Mouse (Mus musculus) testis, postnatal 14 days (tissue): ENCODE data around the gene Pgf.

Source experiments
- DNase-seq: peaks from one replicate; pipeline ENCODE4 v3.0.0; 2021; ENCODE audit warnings: low spot score

The Pgf gene

DNA sequence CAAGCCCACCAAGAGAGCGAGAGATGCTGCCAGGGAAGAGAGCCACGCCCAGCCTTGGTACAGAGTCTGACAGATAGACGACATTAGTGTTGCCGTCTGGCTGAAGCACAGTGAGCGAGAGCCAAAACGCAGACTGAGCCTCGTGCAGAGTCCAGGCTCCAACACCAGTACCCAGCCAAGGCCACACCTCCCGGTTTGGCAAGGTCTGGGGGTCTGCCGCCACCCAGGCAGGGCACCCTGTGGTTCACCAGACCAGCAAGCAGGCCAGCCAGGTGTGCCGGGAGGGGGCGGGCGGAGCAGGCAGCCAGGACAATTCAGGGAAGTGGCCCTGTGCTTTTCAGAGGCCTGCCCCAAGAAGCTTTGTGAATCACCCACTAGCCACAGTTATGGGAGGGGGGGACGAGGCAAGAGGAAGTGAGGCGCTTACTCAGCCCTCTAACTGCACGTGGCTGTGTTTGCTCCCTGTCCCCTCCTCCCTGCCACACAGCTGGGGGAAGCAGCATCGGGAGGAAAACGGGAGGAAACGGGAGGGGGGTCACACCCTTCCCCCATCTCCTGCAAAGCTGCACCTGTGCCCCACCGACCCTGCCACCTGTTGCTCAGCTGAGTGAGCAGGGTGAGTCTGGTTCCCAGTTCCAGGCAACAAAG, 15.0 kb upstream of the Pgf start:
- DNase-seq, result no peak

DNA sequence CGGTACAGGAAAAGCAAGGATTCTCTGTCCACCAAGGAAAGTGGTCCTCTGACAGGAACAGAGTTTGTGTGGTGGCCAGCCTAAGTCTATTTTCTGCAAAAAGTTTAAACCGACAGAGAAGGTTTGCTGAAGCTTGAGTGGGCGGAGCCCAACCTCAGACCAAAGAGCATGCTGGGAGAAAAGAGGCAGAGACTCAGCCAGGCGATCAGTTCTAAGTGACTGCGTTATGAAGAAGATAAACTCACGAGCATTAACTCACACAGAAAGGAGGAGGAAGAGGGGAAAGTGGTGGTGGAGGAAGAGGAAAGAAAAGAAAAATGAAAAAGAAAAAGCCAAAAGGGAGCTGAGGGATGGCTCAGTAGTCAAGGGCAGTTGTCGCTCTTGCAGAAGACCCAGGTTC, 12.7 kb upstream of the Pgf start:
- DNase-seq, result no peak

DNA sequence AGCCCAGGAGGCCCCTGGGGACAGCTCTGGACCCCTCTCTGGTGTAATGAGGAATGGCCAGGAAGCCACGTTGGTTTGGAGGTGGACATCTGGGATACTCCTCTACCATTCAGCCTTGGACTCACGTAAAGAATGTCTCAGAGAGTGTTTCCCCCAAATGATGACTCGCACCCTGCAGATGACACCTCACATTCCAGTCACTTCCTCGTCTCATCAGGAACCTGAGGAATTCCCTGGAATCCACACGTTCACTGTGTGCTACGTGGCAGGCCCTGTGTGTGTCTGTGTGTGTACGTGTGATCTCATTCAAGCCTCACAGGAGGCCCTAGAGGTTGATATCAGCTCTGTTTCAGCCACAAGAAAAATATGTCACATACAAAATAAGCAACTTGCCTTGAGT, 8.8 kb upstream of the Pgf start:
- no peak for DNase-seq

DNA sequence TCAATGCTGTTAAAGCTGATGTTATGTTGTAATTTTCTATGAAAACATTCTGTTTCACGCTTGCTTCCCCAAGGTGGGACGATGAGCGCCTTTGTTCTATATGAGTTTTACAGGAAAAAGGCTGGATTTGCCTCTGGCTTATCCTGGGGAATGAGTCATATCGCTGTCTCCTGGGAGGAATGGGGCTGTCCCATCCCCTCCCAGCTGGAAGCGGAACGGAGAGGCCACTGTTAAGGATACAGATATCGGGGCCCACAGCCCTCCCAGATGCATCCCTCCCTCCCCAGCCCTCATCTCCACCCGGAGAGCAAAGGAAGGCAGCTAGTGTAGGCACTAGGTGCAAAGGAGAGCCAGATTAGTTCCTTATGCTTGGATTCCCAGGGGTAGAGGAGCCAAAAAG, 8.2 kb upstream of the Pgf start:
- DNase-seq, result no peak

DNA sequence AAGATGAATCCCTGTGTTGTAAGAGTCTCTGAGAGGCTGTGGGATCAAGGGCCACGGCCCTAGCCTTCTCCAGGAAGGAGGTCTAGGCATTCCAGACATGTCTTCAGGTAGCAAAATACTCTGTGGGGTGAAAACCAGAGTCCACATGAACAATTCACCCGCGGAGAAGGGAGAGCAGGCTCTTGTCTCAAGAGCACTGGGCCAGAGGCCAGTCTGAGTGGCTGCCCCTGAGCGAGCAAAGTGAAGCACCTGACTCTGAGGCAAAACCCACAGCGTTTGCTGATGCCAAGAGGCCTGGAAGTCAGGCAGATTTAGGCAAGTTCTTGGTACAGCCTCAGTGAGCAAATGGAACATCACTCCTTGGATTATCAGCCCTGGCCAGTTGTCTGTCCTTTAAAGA, 6.5 kb upstream of the Pgf start:
- DNase-seq, result no peak

DNA sequence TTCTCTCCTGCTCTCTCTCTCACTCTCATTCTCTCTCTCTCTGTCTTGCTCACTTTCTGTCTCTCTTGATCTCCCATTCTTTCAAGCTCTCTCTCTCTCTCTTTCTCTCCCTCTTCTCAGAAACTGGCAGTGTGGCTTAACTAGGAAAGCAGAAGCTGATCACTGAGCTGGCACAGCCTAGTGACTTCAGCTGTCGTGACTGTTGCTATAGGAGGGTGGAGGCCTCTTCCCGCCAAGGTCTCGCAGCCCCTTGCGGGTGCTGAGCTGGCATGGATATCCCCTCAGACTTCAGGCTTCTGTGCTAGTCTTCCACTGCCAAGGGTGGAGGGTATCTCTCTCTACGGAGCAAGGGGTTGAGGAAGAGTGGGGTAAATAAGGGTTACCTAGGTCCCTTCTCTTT, 5.3 kb upstream of the Pgf start:
- DNase-seq, result no peak

DNA sequence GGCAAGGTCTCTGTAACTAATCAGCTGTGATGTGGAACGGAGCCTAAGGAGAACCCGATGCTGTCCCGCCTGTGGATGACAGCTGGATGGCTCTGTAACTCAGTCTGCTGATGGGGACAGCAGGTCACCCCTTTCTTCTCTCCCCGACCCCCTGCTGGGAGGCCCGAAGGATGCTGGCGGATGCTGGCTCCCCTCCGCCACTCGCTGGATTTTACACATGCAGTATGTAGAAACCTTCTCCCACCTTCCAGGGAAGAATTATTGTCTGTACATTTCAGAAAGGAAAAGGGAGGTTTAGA, 4.7 kb upstream of the Pgf start:
- DNase-seq, result no peak

DNA sequence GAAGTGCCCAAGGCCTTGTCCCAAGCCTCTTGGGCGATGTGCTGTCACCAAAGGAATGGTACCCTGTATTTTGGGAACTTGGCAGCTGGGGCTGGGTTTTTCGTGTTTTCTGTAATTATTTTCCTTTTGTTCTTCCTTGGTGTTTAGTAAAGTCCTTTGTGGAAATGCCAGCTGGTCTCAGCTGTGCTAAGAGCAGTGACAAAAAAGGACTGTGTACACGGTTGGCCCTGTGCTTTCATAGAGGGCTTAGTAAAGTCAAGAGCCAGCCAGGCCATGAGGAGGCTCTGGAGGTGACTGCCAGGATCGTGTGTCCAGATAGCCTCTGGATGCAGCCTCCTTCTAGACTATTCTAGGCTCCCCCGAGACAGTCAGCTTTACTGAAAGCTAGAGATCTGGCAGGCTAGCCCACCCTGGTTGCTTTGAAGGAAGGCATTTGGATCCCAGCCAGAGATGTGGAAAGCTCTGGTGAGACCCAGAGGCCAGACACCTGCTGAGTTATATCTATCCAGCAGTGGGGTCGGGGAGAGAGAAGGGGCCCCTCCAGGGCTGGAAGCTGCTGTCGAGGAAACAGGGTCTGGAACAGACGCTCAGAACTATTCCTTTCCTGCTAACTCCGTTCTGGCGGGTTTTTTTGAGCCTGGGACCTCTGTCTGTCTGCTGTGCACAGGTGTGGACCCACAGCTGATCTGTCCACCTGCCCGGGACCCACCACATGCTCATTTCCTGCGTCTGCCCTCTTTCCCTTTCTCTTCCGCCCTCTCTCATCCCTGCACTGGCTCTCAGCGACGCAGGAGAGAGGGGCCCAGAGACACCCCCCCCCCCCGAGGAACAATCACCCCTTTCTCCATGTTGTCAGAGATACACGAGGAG, 4.1 kb upstream of the Pgf start:
- no peak for DNase-seq

DNA sequence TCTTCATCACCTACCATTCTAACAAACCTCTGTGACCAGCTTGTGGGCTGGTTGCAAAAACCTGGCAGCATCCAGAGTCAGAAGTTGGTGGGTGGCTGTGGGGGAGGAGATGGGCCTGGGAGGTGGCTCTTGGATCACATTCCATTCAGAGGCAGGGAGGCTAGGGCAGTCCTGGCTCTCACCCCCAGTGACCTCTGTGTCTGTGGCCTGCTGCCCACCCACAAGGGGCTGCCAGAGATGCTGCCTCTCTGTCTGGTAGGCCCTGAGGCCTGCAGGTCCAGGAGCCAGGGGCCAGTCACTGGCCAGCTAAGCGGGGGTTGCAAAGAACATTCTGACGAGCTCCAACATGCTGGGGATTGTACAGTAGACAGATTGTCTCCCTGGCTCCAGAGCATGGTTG, 704 bp upstream of the Pgf start:
- no peak for DNase-seq

DNA sequence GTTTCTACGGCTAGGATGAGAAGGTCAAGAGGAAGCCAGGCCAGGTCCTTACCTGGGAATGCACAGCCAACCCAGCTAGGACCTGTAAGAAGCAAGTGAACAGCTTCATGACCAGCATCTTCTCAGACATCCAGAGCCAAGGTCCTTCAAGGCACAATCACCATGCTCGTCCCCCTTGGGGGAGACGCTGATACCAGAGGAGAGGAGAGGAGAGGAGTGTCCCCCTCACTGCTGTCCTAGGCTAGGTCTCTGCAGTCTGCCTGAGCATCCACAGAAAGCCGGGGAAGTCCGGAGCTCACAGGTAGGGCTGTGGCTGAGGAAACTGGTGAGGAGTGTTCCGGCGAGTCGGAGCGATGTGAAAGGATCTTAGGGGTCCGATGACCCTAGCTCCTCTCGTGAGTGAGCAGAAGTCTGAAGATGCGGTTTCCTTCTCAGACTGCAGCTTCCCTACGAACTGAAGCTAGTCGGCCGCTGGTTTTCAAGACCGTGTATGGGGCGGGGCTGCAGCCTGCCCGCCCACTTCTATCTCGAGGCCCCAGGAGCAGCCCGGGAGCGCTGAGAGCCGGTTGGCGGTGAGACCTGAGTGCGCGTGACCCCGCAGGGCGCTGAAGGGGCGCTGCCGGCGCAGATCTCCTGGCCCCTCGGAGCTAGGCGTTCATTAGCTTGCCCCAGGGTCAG, 605 bp downstream of the Pgf start:
- peak; percentile 60 for DNase-seq

DNA sequence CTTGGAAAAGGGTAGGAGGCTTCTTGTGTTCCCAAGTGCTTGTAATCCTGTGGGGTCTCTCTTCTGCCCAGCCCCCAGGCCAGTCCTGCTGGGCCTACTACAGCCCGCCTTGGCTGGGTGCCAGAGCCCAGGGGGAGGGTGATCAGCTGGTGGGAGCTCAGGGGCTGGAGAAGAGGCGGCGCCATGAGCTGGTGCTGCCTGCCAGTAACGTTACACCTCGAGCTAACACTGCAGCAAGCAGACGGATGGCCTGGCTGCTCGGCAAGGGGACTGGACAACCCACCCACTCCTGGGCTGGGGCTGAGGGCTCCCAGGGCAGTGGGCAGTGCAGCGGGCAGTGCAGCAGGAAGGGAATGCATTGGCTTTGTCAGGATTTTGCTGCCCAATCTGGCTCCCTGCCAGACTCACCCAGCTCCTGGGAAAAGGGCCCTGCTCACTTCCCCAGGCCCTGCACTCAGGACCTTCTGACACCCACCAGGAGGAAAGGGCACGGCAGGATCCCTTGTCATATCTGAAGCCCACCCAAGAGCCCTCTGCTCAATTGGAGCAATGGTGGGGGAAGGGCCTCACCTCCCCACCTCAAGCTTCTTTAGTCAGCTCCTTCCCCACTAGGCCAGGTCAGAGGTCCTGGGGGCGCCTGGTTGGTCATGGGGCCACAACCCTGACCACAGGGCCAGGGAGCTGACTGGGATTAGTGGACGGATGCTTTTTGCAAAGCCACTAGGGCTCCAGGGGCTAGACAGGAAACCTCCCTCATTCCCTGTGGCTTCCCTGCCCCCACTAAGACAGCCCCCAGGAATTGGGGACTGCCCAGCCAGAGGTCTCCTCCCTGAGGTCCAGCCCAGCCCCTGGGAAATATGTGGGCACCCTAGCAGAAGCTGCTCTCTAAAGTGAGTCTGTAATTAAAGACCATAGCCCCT, 1.4 kb downstream of the Pgf start:
- no peak for DNase-seq

DNA sequence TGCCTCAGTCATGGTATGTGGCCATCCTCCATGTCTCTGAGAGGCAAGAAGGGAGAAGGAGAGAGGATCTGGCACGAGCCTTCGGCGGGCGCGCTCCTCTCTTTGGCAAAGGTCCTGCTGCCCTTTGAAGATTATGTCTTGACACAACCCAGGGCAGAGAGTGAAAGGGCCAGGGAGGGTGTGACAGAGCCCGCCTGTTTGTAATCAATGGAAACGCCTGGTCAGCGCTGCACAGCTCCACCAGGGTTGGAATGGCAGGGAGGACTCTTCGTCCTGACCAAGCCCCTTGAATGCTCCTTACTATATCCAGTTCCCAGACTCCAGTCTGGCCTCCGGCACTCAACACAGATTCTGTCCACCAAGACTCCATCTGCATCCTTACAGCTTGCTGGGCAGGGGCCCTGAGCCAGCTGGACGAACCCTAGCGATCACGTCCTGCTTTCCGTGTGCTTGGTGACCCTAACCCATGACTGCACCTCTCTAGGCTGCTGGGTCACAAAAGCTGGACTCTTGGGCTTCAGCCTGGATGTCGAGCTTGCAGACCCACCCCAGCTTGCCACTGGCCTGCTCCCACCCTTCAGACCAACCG, 2.4 kb downstream of the Pgf start:
- DNase-seq, result no peak

DNA sequence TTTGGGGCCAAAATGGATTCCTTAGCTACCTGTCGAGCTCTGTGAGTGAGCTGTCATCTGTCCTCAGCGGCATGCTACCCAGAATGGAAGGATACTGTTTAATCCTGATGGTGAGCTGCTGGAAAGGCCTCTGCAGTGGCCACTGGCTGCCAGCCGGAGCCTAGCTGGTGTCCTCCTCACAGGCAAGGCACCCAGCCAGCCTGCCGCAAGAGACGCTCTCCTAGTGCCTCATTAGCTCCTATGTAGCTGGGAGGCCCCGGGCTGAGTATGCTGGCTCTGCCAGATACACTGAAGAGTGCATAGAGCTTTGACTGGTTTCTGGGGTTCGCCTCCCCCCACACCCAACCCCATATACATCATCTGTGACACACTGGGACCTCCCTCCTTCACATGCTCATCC, 3.6 kb downstream of the Pgf start:
- DNase-seq, result no peak

DNA sequence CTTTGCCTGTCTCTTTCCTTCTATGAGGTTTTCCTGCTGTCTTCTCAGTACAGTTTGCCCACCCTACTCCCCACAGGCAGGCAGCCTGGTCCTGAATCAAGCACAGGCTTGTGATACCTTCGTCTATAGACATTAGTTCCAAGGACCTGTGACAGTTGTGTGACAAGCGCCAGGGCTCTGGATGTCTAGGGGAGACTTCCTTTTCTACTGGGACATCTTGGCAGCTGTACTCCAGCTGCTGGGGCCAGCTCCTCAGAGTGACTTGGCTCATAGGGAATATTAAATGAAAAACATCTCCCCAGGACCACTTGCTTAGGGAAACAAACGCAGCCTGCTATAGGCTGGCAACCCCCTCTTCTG, 6.7 kb downstream of the Pgf start:
- no peak for DNase-seq

DNA sequence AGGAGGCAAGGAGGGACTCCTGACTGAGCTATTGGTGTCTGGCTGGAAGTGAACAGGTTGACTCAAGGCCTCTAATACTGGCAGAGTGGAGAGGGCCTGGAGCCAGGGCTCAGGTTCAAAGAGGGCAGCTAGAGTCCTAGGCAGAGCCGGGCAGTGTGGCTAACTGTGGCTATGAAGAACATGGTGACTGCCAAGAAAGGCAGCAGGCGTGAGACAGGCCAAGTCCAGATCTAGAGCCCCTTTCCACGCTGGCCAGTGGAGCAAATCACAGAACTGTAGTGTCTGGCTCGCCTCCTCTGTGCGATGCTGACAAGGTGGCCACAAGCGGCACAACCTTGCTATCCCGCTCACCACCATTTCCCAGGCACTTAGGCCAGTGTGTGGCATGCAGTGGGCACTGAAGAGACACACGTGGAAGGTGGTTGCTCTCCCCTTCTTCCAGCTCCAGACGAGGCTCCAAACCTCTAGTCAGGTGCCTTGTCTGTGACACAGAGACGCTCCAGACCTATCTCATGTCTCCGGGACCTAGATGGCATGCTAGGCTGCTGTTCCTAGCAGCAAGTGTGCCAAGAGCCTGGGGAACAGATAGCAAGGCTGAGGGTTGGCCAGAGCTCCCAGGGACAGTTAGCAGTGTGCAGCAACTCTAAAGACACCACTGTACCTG, 7.2 kb downstream of the Pgf start:
- DNase-seq, result no peak

DNA sequence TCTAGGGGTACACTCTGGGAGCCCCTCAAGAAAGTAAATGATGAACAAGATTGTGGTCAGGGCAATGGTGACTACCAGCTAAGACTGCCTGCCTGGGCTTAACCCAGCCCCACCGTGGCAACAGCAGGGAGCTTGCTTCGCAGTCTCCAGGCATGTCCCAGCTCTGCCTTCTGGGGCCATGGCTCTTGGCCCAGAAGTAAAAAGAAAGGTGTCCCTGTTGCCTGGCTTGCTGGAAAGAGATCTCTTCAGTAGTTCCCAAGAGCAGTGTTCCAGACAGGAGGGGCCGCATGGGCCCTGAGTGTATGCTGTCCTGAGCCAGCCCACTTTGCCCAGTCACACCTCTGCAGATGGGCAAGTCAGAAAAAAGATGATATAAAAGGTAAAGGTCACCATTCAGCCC, 7.7 kb downstream of the Pgf start:
- DNase-seq, result no peak

DNA sequence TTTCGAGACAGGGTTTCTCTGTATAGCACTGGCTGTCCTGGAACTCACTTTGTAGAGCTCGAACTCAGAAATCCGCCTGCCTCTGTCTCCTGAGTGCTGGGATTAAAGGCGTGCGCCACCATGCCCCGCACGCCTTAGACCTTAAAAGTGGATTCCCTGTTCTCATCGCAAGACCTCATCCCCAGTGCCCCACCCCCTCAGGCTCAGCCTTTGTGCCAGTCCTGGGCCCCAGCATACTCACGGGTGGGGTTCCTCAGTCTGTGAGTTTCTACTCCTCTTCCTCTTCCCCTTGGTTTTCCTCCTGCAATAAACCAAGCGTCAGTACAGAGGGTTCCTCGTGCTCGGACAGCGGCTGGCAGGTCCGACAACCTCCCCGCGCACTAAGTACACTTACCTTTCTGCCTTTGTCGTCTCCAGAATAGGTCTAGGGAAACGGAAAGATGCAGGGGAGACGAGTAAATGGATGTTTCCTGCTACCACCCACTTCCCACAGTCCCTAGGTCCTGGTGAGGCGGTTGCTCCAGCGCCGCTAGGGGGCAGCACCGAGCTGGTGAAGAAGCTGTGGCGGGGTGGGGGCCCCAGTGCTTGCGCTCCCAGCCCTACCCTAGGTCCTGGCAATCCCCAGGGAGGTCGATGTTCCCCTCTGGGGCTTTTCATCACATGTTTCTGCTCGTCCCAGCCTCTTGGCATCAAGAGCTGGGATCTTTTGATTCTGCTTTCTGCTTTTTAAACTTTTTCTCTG, 8.3 kb downstream of the Pgf start:
- DNase-seq, result peak; percentile 85

DNA sequence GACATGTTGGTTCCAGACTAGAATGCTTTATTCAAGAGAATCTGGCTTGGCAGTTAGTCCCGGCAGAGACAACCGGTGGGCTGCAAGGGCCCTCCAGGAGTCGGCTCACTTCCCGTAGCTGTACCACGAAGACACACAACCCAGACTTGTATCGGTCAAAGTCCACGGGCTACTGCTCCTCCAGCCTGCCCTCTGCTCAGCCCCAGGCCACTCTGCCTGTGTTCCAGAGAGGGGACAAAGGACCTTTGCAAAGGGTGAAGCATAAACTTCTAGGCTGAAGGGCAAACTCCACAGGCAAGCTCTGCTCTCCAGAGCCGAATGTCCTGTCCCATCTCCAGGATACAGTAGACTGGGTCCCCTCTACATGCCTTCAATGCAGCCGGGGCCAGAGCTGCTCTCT, 11.0 kb downstream of the Pgf start:
- no peak for DNase-seq

DNA sequence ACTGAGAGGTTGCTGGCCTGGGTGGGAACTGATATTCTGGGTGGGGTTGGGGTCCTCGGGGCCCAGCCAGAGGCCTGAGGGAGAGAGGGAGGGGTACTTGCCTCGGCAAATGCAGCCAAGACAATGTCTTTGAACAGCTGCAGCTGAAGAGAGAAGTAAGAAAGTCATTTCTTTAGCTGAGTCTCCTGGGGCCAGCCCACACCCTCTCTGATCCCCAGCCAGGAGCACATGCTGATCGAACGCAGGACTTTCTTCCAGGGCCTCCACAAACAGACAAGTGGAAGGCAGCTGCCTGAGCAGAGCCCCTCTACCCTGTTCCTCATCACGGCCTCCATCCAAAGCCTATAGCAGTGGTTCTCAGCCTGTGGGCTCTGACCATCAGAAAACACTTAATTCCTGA, 12.6 kb downstream of the Pgf start:
- no peak for DNase-seq

DNA sequence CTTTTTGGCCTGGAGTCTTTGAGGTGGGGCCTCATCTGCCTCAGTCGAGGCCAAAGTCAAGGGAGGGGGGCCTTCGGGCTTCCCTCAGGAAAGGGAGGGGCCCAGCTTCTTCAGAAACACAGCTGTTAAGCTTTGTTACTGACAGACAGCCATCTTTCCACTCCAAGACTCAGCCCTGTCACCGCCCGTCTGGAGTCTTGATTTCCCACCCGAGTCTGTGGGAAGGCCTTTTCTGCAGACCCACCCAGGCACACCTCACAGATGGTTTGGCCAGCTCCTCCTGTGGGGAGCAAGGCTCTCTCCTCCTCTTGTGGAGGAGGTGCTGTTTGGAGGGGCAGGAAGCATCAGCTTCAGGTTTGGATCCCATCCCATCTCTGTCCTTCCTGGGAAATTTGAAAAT, 18.0 kb downstream of the Pgf start:
- no peak for DNase-seq

DNA sequence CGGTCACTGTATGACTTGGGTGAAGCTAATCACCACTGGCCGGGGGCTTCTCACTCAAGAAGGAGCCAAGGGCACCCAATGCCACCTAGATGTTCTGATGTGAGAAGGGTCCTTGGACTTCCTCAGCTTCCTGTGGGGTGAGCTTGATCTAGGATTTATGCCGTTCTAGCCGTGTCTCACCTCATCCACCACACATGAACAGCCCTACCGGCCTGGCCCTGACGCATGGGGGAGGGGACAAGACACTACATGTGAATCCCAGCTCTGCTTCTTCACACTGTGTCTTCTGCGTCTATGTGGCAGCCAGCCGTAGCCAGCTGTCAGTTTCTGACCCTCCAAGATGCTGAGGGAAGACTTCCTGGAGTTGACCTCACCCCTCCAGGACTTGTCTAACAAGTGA, 18.8 kb downstream of the Pgf start:
- DNase-seq, result no peak
